Mouse (Mus musculus) layer of hippocampus, postnatal 25 days (tissue): Measurements from ENCODE around the gene Sp7. TPM values are rescaled to one million over a fixed set of nuclear protein-coding genes. Genes with fewer than 3 reads are reported as not detected.

ENCODE experiments used
- DNase-seq, 2 experiments: peaks; one replicate each; pipeline ENCODE4 v3.0.0; 2022; ENCODE audit warnings: mixed read lengths in 2 of 2, low spot score in 1 of 2; ENCODE audit errors: extremely low spot score in 1 of 2
- total RNA-seq, 2 experiments: library from RNA; stranded (reverse); gene quantifications; 2 replicates each; pipeline ENCODE4 v1.2.3; 2021

Gene Sp7
- under 1 TPM; 0.86 to 0.99 TPM for total RNA-seq

DNA sequence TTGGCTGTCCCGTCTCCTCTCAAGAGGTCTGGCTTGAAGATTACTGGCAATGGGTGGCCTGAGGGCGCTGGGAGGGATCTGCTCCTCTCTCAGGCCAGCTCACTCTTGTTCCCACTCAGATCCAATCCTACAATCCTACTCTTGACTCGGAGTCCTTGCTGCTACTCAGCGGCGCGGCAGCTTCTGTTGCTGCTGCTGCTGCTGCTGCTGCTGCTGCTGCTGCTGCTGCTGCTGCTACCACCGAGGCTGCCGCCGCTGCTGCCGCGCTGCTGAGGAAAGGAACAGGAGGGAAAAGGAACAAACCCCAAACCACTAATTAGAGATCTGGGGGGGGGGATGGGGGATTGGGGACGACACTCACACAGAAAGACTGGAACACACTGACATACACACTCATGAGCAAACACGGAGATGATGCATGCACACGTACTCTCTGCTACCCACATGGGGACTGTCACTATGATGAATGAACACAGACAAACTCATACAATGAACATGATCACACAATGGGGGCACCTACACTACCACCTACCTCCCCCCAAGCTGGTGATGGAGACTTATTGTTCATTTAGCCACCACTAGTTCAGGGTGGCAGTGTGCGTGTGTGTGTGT, at the start of gene Sp7:
TSS of gene Sp7 (minus strand) at position 450 of the 612 bp plus-strand sequence.
- no peak for DNase-seq

DNA sequence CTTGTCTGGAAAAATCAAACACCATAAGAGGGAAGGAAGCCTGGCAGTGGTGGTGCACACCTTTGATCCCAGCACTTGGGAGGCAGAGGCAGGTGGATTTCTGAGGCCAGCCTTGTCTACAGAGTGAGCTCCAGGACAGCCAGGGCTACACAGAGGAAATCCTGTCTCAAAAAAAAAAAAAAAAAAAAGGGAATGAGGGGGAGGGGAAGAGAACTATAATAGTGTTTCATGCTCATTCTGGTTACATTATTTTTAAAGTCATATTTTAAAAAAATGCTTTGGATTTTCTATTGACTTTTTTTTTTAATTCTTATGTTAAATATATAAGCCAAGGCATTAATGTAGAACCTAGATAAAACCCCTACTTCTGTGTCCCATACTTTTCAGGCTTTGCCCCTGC, 46.7 kb upstream of the Sp7 start:
- no peak for DNase-seq

DNA sequence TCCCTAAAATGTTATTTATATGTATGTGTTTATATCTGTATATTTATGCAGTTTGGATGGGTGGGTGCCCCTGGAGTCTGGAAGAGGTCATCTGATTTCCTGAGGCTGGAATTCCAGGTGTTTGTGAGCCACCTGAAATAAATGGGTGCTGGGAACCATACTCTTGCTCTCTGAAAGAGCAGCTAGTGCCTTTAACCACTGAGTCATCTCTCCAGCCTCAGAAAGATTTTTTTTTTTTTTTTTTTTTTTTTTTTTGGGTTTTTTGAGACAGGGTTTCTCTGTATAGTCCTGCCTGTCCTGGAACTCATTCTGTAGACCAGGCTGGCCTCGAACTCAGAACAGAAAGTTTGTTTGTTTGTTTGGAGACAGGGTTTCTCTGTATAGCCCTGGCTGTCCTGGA, 44.1 kb upstream of the Sp7 start:
- DNase-seq: no peak

DNA sequence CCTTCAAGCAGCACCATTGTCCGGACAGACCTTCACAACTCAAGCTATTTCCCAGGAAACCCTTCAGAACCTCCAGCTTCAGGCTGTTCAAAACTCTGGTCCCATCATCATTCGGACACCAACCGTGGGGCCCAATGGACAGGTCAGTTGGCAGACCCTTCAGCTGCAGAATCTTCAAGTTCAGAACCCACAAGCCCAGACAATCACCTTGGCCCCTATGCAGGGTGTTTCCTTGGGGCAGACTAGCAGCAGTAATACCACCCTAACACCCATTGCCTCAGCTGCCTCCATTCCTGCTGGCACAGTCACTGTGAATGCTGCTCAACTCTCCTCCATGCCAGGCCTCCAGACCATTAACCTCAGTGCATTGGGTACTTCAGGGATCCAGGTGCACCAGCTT, 42.3 kb upstream of the Sp7 start:
- DNase-seq: no peak

DNA sequence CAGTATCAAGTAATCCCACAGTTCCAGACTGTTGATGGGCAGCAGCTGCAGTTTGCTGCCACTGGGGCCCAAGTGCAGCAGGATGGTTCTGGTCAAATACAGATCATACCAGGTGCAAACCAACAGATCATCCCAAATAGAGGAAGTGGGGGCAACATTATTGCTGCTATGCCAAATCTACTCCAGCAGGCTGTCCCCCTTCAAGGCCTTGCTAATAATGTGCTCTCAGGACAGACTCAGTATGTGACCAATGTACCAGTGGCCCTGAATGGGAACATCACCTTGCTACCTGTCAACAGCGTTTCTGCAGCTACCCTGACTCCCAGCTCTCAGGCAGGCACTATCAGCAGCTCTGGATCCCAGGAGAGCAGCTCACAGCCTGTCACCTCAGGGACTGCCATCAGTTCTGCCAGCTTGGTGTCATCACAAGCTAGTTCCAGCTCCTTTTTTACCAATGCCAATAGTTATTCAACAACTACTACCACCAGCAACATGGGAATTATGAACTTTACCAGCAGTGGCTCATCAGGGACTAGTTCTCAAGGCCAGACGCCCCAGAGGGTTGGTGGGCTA, 41.7 kb upstream of the Sp7 start:
- no peak for DNase-seq

DNA sequence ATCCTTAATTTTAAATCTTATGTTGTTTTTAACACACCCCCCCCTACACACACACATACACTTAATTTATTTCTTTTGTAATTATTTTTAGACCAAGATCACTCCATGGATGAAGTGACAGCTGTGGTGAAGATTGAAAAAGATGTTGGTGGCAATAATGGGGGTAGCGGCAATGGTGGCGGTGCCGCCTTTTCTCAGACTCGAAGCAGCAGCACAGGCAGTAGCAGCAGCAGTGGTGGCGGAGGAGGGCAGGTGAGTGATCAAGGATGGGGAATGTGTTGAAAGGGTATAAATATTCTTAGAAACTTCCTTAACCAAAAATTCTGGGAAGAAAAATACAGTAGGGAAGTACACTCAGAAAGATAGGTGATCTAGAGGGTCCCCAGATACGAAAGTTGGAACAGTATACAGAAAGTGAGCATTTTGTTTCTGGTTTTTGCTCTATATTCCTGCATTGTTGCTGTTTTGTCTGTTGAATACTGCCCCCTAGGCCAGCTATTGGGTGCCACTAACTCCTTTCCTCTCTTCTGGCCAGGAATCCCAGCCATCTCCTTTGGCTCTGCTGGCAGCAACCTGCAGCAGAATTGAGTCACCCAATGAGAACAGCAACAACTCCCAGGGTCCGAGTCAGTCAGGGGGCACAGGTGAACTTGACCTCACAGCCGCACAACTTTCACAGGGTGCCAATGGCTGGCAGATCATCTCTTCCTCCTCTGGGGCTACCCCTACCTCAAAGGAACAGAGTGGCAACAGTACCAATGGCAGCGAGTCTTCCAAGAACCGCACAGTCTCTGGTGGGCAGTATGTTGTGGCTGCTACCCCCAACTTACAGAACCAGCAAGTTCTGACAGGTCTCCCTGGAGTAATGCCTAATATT, 40.9 kb upstream of the Sp7 start:
- no peak for DNase-seq

DNA sequence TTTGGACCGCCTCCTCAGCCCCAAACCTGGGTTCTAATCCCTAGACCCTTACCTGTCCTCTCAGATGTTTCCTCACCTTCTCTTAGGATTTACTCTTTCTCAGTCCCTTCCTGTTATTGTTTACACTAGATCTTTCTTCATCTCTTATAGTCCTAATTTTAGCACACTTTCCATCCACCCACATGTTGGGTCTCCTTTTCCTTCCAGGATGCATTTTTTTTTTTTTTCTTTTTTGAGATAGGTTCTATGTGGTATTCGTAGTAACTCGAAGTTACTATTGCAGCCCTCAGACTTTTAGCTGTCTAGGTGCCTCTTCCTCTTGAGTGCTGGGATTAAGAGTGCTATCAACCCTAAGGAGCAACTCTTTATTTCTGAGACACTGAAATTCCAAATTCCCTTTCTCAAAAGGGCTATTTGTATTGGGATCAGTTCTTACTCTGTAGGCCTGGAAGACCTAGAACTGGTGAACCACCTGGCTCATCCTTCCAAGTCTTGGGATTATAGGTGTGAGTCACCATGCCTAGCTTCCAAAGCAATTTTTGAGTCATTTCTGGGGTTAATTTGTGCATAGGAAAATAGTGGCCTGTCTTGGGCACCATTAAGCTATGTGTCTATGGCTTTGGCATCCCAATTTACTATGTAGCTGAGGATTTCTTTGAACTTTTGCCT, 40.1 kb upstream of the Sp7 start:
- DNase-seq: no peak

DNA sequence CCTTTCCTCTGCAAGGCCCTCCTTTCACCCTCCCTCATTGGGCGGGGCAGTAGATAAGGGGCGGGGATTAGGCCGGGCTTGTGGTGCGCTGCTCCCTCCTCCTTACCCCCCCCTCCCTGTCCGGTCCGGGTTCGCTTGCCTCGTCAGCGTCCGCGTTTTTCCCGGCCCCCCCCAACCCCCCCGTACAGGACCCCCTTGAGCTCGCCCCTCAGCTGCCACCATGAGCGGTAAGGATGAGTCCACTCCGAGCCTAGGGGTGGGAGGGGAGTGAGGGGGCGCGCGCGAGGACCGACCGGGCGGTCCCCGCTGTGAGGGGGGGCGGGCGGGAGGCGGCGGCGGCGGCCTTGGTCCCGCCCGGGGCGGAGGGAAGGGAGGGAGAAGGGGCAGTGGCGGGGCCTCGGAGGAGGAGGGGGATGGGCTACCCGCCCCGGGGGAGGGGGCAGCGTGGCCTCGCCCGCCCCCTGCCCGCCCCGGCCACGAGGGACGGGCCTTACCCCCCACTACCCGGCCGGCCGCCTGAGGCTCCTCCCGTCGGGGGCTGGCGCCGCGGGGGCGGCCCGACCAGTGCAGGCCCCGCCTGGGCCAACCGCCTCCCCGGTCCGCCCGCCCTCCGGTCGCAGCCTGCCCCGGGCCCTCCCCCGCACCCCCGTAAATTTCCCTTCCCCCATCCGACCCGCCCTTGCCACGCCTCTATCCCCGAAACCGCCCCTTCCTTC, 39.4 kb upstream of the Sp7 start:
- DNase-seq: peak; percentile 49 to 51

DNA sequence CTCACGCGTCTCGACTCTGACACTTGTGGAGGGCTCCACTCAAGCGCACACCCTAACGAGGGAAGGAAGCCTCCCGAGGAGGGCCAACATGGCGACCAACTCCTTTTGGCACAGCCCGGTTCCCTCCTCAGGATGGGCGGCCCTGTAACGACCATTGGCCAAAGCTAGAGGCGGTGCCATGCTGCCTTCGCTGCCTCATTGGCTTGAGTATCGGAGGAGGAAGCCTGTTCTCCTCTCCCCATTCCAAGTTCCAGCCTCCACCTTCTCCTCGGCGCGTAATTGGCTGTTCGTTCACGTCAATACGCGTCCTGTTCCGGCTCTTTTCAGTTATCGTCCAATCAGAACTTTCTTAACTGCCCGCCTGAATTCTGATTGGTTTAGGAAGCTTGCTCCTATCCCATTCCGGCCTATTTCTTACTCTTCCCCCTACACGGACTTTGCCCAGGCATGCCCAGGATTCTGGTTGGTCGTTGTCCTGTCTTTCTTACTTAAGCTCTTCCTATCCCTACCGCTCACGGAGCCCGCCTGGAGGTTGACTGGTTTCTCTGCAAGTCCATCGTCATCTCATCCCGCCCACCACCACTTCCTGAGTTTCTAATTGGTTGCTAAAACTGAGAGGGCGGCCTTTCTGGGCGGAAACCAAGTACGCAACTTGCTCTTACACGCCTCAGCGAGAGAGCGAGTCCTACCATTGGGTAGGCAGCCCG, 38.7 kb upstream of the Sp7 start, which contains the start of gene Sp1:
TSS of gene Sp1 (plus strand) at position 655 of the 707 bp plus-strand sequence.
- peak; percentile 89 to 90 for DNase-seq

DNA sequence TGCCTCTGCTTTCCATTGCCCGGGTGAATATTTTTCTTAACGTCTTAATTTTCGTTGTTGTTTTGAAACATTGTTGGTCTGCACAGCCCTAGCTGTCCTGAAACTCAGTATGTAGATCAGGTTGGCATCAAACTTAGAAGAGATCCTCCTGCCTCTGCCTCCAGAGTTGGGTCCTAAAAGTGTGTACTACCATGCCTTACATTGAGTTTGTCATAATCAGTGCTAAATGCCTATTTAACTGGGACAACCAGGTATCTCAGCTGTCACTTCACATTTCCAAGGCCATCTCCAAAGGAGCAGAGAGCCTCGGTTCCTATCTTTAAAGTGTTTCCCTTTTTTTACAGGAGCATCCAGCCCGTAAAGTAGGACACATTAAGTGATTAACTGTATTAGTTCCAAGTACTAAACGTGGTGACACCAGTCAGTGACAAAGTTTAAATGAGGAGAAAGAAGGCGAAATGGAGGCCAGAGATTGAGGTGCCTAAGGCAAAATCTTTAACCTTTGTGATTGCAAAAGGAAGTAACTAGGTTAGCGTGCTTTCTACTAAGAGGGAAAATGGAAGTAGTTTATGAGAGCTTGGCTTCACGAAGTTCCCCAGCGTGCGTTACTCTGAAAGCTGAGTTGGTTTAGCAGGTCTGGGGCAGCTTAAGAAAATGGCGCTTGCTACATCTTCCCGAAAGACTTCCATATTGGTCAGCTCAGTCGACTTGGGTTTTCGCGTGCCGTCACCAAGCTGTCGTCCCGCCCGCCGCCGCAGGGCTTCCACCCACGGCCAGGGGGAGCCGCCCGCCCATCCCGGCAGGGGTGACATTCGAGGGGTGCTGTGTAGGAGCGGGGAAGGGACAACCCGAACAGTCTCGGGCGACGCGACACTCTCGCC, 37.9 kb upstream of the Sp7 start:
- DNase-seq: peak in 1 of 2 experiments; percentile 94

DNA sequence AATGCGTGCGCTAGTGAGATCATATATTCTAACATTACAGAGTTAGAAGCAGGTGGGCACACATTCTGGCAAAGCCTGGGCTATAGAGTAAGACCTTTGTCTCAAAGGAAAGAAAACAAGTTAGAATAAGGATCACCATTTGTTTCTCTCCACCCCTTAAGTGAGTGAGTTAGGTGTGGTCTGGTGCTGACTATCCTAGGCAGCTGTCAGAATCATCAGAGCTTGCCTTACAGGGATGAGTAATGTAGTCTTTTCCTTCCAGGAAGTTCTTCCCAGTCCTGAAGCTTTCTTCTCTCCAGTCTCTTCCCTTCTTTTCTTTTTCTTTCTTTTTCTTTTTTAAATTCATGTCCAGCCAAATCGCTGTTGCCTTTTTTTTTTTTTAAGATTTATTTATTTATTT, 35.2 kb upstream of the Sp7 start:
- DNase-seq: no peak

DNA sequence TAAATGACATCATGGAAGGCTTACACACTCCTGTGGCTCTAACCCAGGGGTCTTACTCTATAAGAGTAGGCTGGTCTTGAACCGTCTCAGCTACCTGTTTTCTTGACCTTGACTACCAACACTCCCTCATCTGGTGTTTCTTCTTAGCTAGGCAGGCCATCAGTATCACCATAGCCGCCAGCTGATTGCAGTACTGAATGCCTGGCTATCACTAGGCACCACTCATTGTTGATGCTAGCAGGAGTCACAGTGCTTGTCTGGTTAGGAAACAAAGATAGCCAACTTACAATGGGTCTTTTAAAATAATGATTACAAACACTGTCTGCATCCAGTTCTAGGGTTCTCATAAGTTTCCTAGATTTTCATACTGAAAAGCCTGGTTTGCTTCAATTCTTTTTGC, 34.3 kb upstream of the Sp7 start:
- no peak for DNase-seq

DNA sequence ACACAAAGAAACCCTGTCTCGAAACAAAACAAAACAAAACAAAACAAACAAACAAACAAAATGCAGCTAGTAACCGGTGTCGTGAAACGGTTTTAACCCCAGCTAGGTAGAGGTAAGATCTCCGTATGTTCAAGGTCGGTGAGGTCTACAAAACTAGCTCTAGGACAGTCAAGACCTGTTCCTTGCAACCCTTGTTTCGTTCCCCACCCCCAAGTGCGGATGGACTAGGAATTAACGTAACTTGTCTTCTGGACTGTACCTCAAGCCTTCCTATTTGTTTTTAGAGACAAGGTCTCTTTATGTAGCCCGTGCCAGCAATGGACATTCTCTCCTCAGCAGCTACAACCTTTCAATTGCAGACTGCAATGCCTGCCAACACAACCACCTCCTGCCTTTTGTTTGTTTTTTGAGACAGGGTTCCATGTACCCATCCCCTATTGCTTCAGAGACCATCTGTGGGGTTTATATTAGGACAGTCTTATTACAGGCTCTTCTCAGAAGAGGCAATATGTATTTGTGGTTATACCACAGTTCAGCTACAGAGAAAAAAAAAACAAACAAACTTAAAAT, 33.6 kb upstream of the Sp7 start:
- no peak for DNase-seq

DNA sequence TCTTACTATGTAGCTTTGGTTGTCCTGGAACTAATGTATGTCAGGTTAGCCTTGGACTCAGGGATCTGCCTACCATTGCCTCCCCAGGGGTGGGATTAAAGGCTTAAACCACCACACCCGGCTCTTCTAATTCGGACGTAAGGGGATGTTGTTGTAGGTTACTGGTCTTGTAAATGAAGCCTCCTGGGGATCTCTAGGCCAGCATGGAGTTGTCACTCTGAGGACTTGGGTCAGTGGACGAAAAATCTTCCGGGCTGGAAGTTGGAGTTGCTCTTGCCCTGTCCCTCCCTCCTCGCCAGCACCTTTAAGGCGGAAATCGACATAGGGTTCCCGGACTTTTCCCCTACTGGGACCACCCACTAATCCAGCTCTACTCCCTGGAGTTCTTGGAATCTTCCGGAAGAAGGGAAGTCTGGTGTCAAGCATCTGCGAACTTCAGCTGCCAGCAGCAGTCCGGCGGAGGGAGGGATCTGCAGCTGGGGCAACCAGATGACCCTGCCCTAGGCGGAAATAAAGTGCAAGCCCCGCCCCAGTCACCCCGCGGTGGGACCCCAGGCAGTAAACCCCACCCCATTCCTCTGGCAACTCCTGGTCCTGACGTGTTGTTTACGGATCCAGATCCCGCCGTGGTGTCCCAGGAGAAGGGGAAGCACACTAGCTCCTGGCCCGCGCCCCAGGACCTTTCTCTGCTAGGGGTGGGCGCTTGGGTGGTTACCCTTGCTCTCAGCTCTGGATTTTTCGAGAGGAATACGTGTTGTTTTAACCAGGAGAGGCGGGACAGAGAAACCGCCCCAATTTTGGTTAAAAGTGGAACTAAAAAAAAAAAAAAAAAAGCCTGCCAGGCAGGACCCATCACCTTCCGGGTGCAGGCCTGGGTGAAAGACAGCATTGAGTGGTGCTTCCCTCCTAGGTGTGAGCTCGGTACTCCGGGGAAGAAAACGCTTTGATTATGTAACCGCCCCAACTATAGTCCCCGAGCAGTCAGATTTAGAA, 32.5 kb upstream of the Sp7 start:
- peak in 1 of 2 experiments; percentile 53 for DNase-seq

DNA sequence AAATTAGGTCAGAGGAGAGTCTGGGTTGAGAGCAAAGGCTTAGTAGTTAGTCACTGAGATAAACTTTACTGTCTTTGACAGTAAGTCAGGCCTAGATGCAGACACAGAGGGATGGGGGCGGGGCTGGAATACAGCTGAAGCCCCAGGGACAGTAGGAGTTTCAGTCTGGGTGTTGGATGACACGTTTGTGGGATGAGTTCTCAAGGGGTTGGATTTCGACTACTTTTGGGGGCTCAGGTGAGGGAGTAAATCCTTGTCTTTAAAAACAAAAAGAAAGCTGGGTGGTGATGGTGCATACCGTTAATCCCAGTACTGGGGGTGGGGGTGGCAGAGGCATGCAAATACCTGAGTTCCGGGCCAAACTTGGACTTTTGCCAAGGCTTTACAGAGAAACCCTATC, 31.6 kb upstream of the Sp7 start:
- DNase-seq: no peak

DNA sequence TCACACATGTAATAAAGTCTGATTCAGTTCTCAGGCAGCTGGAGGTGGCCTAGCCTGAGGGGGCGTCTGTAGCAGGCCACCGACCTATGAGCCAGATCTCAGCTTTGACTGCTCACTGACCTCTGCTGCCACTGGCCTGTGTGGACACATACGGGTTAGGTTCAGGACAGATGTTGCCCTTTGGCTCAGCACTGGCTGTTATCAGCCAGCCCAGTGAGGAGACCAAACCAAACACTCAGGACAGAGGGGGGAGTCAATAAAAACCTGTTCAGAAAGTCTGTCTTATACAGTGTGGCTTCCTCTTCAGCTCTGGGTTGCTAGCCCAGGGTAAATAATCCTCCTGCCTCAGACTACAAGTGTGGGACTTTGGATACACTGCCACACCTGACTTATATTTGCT, 28.1 kb upstream of the Sp7 start:
- DNase-seq: no peak

DNA sequence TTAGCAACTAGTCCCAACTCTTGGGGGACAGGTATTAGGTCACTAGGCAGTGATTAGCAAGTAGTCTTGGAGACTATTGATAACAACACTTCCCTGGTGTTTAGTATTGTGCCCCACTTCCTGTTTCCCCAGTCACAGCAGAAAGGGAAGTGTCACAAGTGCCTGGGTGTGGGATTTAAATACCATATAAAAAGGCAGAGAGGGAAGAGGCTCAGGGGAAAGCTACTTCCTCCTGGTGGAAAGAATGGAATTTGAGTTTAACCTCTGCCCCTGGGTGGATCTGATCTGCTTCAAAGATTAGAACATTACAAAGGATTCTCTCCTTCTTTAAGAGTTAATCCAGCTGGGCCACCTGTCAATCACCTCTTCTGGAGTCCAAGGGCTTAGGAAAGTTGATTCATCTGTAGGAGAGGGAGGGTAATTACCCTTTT, 26.6 kb upstream of the Sp7 start:
- DNase-seq: no peak
